Mouse (Mus musculus) myocyte (in vitro differentiated cells): ENCODE results near the gene Pdgfra. TPM values are rescaled to one million over a fixed set of nuclear protein-coding genes. Genes with fewer than 3 reads are reported as not detected.

Source experiments
- H3K27me3 ChIP-seq: one replicate; pipeline ENCODE4 v1.6.1; 2011; ENCODE audit not compliant: control insufficient read depth, insufficient read depth, insufficient read length
- H3K36me3 ChIP-seq: one replicate; pipeline ENCODE4 v1.6.1; 2011; ENCODE audit not compliant: control insufficient read depth, insufficient read depth
- H3K4me2 ChIP-seq: one replicate; pipeline ENCODE4 v1.6.1; 2011; ENCODE audit warnings: low read depth, control low read depth
- H3K4me3 ChIP-seq: one replicate; pipeline ENCODE4 v1.5.1; 2011; ENCODE audit warnings: mild to moderate bottlenecking, control low read depth, moderate library complexity
- H3K79me2 ChIP-seq: one replicate; pipeline ENCODE4 v1.6.1; 2011; ENCODE audit not compliant: control insufficient read depth, insufficient read depth
- H3ac ChIP-seq: one replicate; pipeline ENCODE4 v1.6.1; 2011; ENCODE audit not compliant: control insufficient read depth, insufficient read length
- CEBPB ChIP-seq: IDR thresholded peaks from 2 replicates; pipeline ENCODE4 v1.6.1; 2011; ENCODE audit warnings: mild to moderate bottlenecking, moderate library complexity; ENCODE audit not compliant: poor library complexity, insufficient read depth, severe bottlenecking
- E2F4 ChIP-seq: IDR thresholded peaks from one replicate; pipeline ENCODE4 v1.6.1; 2011; ENCODE audit warnings: mild to moderate bottlenecking, control low read depth, moderate library complexity; ENCODE audit not compliant: insufficient read depth
- MAX ChIP-seq: IDR thresholded peaks from one replicate; pipeline ENCODE4 v1.6.1; 2011; ENCODE audit warnings: low read depth, mild to moderate bottlenecking, control low read depth
- MYOD1 ChIP-seq, 3 experiments: IDR thresholded peaks; one replicate each; pipeline ENCODE4 v1.6.1; 2011; ENCODE audit warnings: control low read depth in 2 of 3, low read depth in 2 of 3, mild to moderate bottlenecking in 2 of 3, moderate library complexity in 1 of 3; ENCODE audit not compliant: insufficient read length in 2 of 3, control insufficient read depth in 1 of 3
- MYOG ChIP-seq, 3 experiments: IDR thresholded peaks; one replicate each; pipeline ENCODE4 v1.6.1; 2011; ENCODE audit warnings: control low read depth in 2 of 3, low read depth in 2 of 3, mild to moderate bottlenecking in 2 of 3; ENCODE audit not compliant: insufficient read length in 2 of 3, control insufficient read depth in 1 of 3, insufficient read depth in 1 of 3
- POLR2A ChIP-seq: IDR thresholded peaks from one replicate; pipeline ENCODE4 v1.6.1; 2011; ENCODE audit warnings: low read depth, mild to moderate bottlenecking, control low read depth, moderate library complexity; ENCODE audit not compliant: insufficient read length
- POLR2AphosphoS2 ChIP-seq: IDR thresholded peaks from one replicate; pipeline ENCODE4 v1.6.1; 2011; ENCODE audit warnings: low read depth, control low read depth; ENCODE audit not compliant: insufficient read length
- REST ChIP-seq: IDR thresholded peaks from one replicate; pipeline ENCODE4 v1.6.1; 2011; ENCODE audit warnings: mild to moderate bottlenecking, control low read depth, moderate library complexity; ENCODE audit not compliant: insufficient read depth, insufficient read length
- SRF ChIP-seq: IDR thresholded peaks from one replicate; pipeline ENCODE4 v1.6.1; 2011; ENCODE audit warnings: low read depth; ENCODE audit not compliant: control insufficient read depth, insufficient read length
- TCF12 ChIP-seq: IDR thresholded peaks from one replicate; pipeline ENCODE4 v1.6.1; 2011; ENCODE audit warnings: mild to moderate bottlenecking, control low read depth; ENCODE audit not compliant: poor library complexity, insufficient read depth, severe bottlenecking
- TCF3 ChIP-seq: IDR thresholded peaks from one replicate; pipeline ENCODE4 v1.6.1; 2011; ENCODE audit warnings: low read depth, control low read depth; ENCODE audit not compliant: insufficient read length
- USF1 ChIP-seq: IDR thresholded peaks from one replicate; pipeline ENCODE4 v1.6.1; 2011; ENCODE audit warnings: low read depth, mild to moderate bottlenecking, control low read depth, moderate library complexity
- polyA plus RNA-seq: library from polyadenylated mRNA; unstranded; fragments of >200 nt; fragmentation: generic; extraction: Trizol; gene quantifications from one replicate; pipeline ENCODE4 v1.2.1, GENCODE M21; 2012; ENCODE audit warnings: missing spikeins

The Pdgfra gene
- polyA plus RNA-seq, 1 experiment = 1.1 TPM

GRCm38 (mm10) chr5:75238363-75238762 lies 86.3 kb downstream of the Pdgfra start:
- Histone ChIP-seq H3K36me3 (no peaks in the 10 kb centered on the region), H3K79me2 (no peaks in the 10 kb centered on the region), H3ac (no peak overlapping the region), H3K27me3 (no peaks in the 10 kb centered on the region), H3K4me3 (no peak overlapping the region), H3K4me2 (no peak overlapping the region)
- TF ChIP-seq USF1 (no peak), CEBPB (no peak), TCF3 (no peak), MYOG (IDR thresholded peaks at IDR 0.05; ENCODE audit: control insufficient read depth in 1 of 3, insufficient read depth in 1 of 3, insufficient read length in 2 of 3, low read depth in 2 of 3) (no peak), TCF12 (no peak), REST (no peak)

- TF ChIP-seq MYOG (IDR thresholded peaks at IDR 0.05; ENCODE audit: control insufficient read depth in 1 of 3, insufficient read depth in 1 of 3, insufficient read length in 2 of 3, low read depth in 2 of 3) = no peak
- TF ChIP-seq MAX = no peak
- TF ChIP-seq SRF = no peak
- H3K27me3 ChIP-seq = no peaks in the 10 kb centered on the region
- H3K36me3 ChIP-seq = no peaks in the 10 kb centered on the region
These were observed 87.1 kb downstream of the Pdgfra start for GRCm38 (mm10) chr5:75238928-75239777.

GRCm38 (mm10) chr5:75247070-75247740 lies 95.1 kb downstream of the Pdgfra start:
- TF ChIP-seq REST (no peak), TCF12 (no peak), POLR2A (no peak), SRF (no peak), CEBPB (no peak), USF1 (no peak), E2F4 (no peak), MAX (no peak), MYOG (IDR thresholded peaks at IDR 0.05; ENCODE audit: control insufficient read depth in 1 of 3, insufficient read depth in 1 of 3, insufficient read length in 2 of 3, low read depth in 2 of 3) (no peak), POLR2AphosphoS2 (no peak), TCF3 (no peak), MYOD1 (IDR thresholded peaks at IDR 0.05; ENCODE audit: control insufficient read depth in 1 of 3, insufficient read length in 2 of 3, low read depth in 2 of 3) (no peak)
- Histone ChIP-seq H3K36me3 (no peaks in the 10 kb centered on the region), H3K4me2 (no peak overlapping the region), H3K27me3 (peaks cover 7% of the 10 kb centered on the region), H3K4me3 (no peak overlapping the region), H3ac (no peak overlapping the region), H3K79me2 (no peaks in the 10 kb centered on the region)

More at GRCm38 (mm10) chr5:75238928-75239777, 87.1 kb downstream of the Pdgfra start:
- H3K4me2 ChIP-seq = no peak overlapping the region
- no peak overlapping the region for H3K4me3 ChIP-seq
- H3K79me2 ChIP-seq = no peaks in the 10 kb centered on the region
- no peak overlapping the region for H3ac ChIP-seq

Other genes starting within 250 kb of the Pdgfra start
- gene Chic2, start 107.5 kb upstream of the Pdgfra start, polyA plus RNA-seq = 25.2 TPM
- not detected for gene Gsx2, start 76.7 kb upstream of the Pdgfra start, polyA plus RNA-seq